Comparison of ENCODE assay signal across 9 mouse cellular contexts in genomic region chr7:62463878-62464755, GRCm38 (mm10). TPM values are rescaled to one million over a fixed set of nuclear protein-coding genes. Genes with fewer than 3 reads are reported as not detected.
DNase-seq lines count a peak whose midpoint lies in the region; ATAC-seq and TF ChIP-seq lines count a peak whose summit lies in the region.
"Had no signal": no experiment of that assay in that cellular context is flagged by ENCODE, and none has a peak within 500 bp of the region (broad histone marks: within the 10 kb centered on the region; RNA-seq: fewer than 3 reads in every experiment).

Gene Peg12 (minus strand): TSS chr7:62464510.

- peak; percentile 79 for ATAC-seq in forebrain, embryonic 12.5 days (ENCODE audit: low FRiP score)
- ATAC-seq in lung, embryonic 15.5 days (ENCODE audit: borderline replicate concordance, extremely low read depth, low FRiP score, low TSS enrichment): peak; percentile 92

- peaks cover 0 to 4% of the 10 kb centered on the region in 2 experiments; a peak in 1 of 4 replicates for H3K4me1 ChIP-seq in ES-E14 (ENCODE audit: control insufficient read depth in 2 of 2, insufficient read depth in 2 of 2, low read length in 2 of 2, poor library complexity in 1 of 2)
- H3K4me1 ChIP-seq in brown adipose tissue, adult 24 weeks (ENCODE audit: control insufficient read depth, insufficient read depth, insufficient read length, low read length): no peaks in the 10 kb centered on the region
- peaks cover 6% of the 10 kb centered on the region for H3K4me1 ChIP-seq in forebrain, embryonic 12.5 days
- H3K4me1 ChIP-seq in lung, embryonic 15.5 days: no peaks in the 10 kb centered on the region

- H3K4me2 ChIP-seq in forebrain, embryonic 12.5 days: peak within 1 kb of the TSS; percentile 50
- peak within 1 kb of the TSS; percentile 59 for H3K4me2 ChIP-seq in lung, embryonic 15.5 days

- no peaks in the 10 kb centered on the region for H3K36me3 ChIP-seq in ES-E14 (ENCODE audit: control insufficient read depth, insufficient read depth, low read length, poor library complexity, severe bottlenecking)
- H3K36me3 ChIP-seq in forebrain, embryonic 12.5 days (replicated peaks): no peaks in the 10 kb centered on the region
- no peaks in the 10 kb centered on the region for H3K36me3 ChIP-seq in lung, embryonic 15.5 days

- no peaks in the 10 kb centered on the region for H3K9me3 ChIP-seq in ES-E14 (ENCODE audit: control insufficient read depth, insufficient read depth, low read depth, low read length)
- peaks cover 15% of the 10 kb centered on the region for H3K9me3 ChIP-seq in forebrain, embryonic 12.5 days
- H3K9me3 ChIP-seq in lung, embryonic 15.5 days: no peaks in the 10 kb centered on the region

- H3K4me3 ChIP-seq in ES-E14 (ENCODE audit: insufficient read depth in 1 of 2, low read depth in 1 of 2, low read length in 2 of 2, poor library complexity in 1 of 2, severe bottlenecking in 1 of 2): peak within 1 kb of the TSS; percentile 73 to 81
- H3K4me3 ChIP-seq in brown adipose tissue, adult 24 weeks (ENCODE audit: insufficient read depth, low read depth, low read length): peak within 1 kb of the TSS; percentile 67
- H3K4me3 ChIP-seq in forebrain, embryonic 12.5 days (replicated peaks): peak within 1 kb of the TSS; percentile 71
- H3K4me3 ChIP-seq in lung, embryonic 15.5 days: peak within 1 kb of the TSS; percentile 58

- H3K9ac ChIP-seq in ES-E14 (ENCODE audit: insufficient read depth, low read depth, low read length, poor library complexity, severe bottlenecking): peak within 1 kb of the TSS; percentile 82
- peak within 1 kb of the TSS; percentile 93 for H3K9ac ChIP-seq in forebrain, embryonic 12.5 days
- peak within 1 kb of the TSS; percentile 60 for H3K9ac ChIP-seq in lung, embryonic 15.5 days

- intact Hi-C loops in heart, postnatal 14 days (cut with DNase I): no loop called here

- H3K27ac ChIP-seq in ES-E14 (ENCODE audit: insufficient read depth, low read depth, low read length, poor library complexity, severe bottlenecking): peak within 1 kb of the TSS; percentile 34; the same call in 1 of the 2 replicates
- peak within 1 kb of the TSS; percentile 36; the same call in 1 of the 2 replicates for H3K27ac ChIP-seq in brown adipose tissue, adult 24 weeks (replicated peaks; ENCODE audit: low read depth, low read length)
- H3K27ac ChIP-seq in forebrain, embryonic 12.5 days: peak within 1 kb of the TSS; percentile 94
- peak within 1 kb of the TSS; percentile 96 for H3K27ac ChIP-seq in lung, embryonic 15.5 days
- H3K27ac ChIP-seq: macrophage had no signal

- WGBS in forebrain, embryonic 12.5 days: 13% methylated on average over 54 of the region's 82 CpGs
- WGBS in lung, embryonic 15.5 days: 17% methylated on average over 65 of the region's 82 CpGs

- DNase-seq in ES-E14 (ENCODE audit: low read depth, low spot score): no peak
- peak; percentile 66 to 71 for DNase-seq in heart, postnatal 14 days
- peak; percentile 12 for DNase-seq in layer of hippocampus, adult 11-12 months (ENCODE audit: low spot score)
- DNase-seq in ovary, postnatal 14 days (ENCODE audit: low spot score): peak; percentile 29
- DNase-seq in thymus, postnatal 4 days: peak; percentile 50

- in situ Hi-C loops in ES-E14 (cut with MboI; ENCODE audit: low sequenced_read_pairs in 2 of 2, unreplicated experiment in 2 of 2): no loop called here

- no peaks in the 10 kb centered on the region for H3K27me3 ChIP-seq in forebrain, embryonic 12.5 days
- H3K27me3 ChIP-seq in lung, embryonic 15.5 days: no peaks in the 10 kb centered on the region

TF ChIP-seq in ES-E14, 5 proteins besides CTCF, POLR2A, EP300 and RAD21:
- TF ChIP-seq ZC3H11A (IDR thresholded peaks at IDR 0.05; ENCODE audit: borderline replicate concordance, low read depth, low read length) (no peak), MAFK (IDR thresholded peaks at IDR 0.05; ENCODE audit: insufficient read depth, low read depth, low read length) (no peak), ZNF384 (IDR thresholded peaks at IDR 0.05; ENCODE audit: low read depth, low read length) (peak; percentile 92), CHD2 (IDR thresholded peaks at IDR 0.05; ENCODE audit: low read depth, low read length) (no peak), HCFC1 (IDR thresholded peaks at IDR 0.05; ENCODE audit: borderline replicate concordance, insufficient read depth, low read length) (no peak)

RNA-seq across cellular contexts. Expression of gene Peg12, which starts in this region (rescaled TPM):
- 2.1 and 2.8 TPM in 2 replicates for total RNA-seq in ES-E14 (2012; rRNA removed)
- polyA plus RNA-seq in brown adipose tissue, adult 24 weeks (2012; ENCODE audit: insufficient read depth, insufficient read length, missing spikeins): not detected in 2 replicates
- 82.2 and 91.4 TPM in 2 replicates for polyA plus RNA-seq in forebrain, embryonic 12.5 days (2016; fragmentation: Nextera tagmentation; extraction: Ambion mirVana)
- total RNA-seq in heart, postnatal 14 days (2021): 1 to 10 TPM; 1.8 to 2.3 TPM
- 31.0 and 33.7 TPM in 2 replicates for polyA plus RNA-seq in lung, embryonic 15.5 days (2015; fragmentation: Nextera tagmentation; extraction: Ambion mirVana)

Comparison
In these comparisons a context has a peak if more than half of its experiments do, and no peak if none do; other contexts are left out.
1. RNA of gene Peg12 (polyA plus RNA-seq): 82.2 to 91.4 TPM in forebrain, embryonic 12.5 days and 31.0 to 33.7 TPM in lung, embryonic 15.5 days; not detected in brown adipose tissue, adult 24 weeks; every median in the first group is over 10 times any median in the second.
2. H3K27ac ChIP-seq: peak in every context shown above with its lines; median percentile 96 in lung, embryonic 15.5 days; 94 in forebrain, embryonic 12.5 days; 36 in brown adipose tissue, adult 24 weeks; 34 in ES-E14.
3. Peak in every context shown above with its lines, with median percentiles within 50 percentile points of each other: H3K4me3 ChIP-seq and H3K9ac ChIP-seq.